Mouse (Mus musculus): ENCODE results near the gene Ndufa13. TPM values are rescaled to one million over a fixed set of nuclear protein-coding genes. Genes with fewer than 3 reads are reported as not detected.

Gene Ndufa13
- total RNA-seq, 2 experiments from 2014 or later, result 236 to 268 TPM

Other genes starting within 250 kb of the Ndufa13 start
- gene Zfp964, start 248.1 kb downstream of the Ndufa13 start, total RNA-seq (2021), result 1 to 10 TPM; 1.1 to 1.3 TPM
- gene Zfp869, start 191.8 kb downstream of the Ndufa13 start, total RNA-seq (2021), result 10 to 100 TPM; 12.7 to 12.8 TPM
- 1 to 10 TPM; 4.0 to 5.0 TPM for gene Zfp963, start 152.6 kb downstream of the Ndufa13 start, total RNA-seq (2021)
- 1 to 10 TPM; 2.6 to 3.9 TPM for gene Gm20422, start 127.7 kb downstream of the Ndufa13 start, total RNA-seq (2021)
- 10 to 100 TPM; 13.4 to 17.8 TPM for gene Atp13a1, start 111.4 kb downstream of the Ndufa13 start, total RNA-seq (2021)
- 10 to 100 TPM; 11.5 to 17.7 TPM for gene Zfp866, start 111.4 kb downstream of the Ndufa13 start, total RNA-seq (2021)
- gene Gmip, start 93.9 kb downstream of the Ndufa13 start, total RNA-seq (2021), result 1 to 10 TPM; 3.3 to 5.8 TPM
- gene Lpar2, start 80.1 kb downstream of the Ndufa13 start, total RNA-seq (2021), result under 1 TPM; 0.07 to 0.25 TPM
- gene Pbx4, start 70.1 kb downstream of the Ndufa13 start, total RNA-seq (2021), result 1 to 10 TPM in 1 of 2 experiments, under 1 TPM in 1; 0.47 to 1.1 TPM
- gene Cilp2, start 14.9 kb downstream of the Ndufa13 start, total RNA-seq (2021), result 10 to 100 TPM; 25.3 to 28.4 TPM
- gene Tssk6, start 374 bp downstream of the Ndufa13 start, total RNA-seq (2021), result under 1 TPM in 1 of 2 experiments, not detected in 1; 0.38 TPM
- 1 to 10 TPM; 9.0 to 9.5 TPM for gene Yjefn3, start 154 bp upstream of the Ndufa13 start, total RNA-seq (2021)
- gene Gatad2a, start 93.8 kb upstream of the Ndufa13 start, total RNA-seq (2021), result 10 to 100 TPM; 40.4 to 46.5 TPM
- gene Mau2, start 140.2 kb upstream of the Ndufa13 start, total RNA-seq (2021), result 10 to 100 TPM; 27.8 to 30.9 TPM
- gene Sugp1, start 140.3 kb upstream of the Ndufa13 start, total RNA-seq (2021), result 10 to 100 TPM; 20.2 to 22.5 TPM
- gene Tm6sf2, start 170.4 kb upstream of the Ndufa13 start, total RNA-seq (2021), result not detected
- gene Hapln4, start 180.9 kb upstream of the Ndufa13 start, total RNA-seq (2021), result under 1 TPM; 0.07 to 0.36 TPM
- gene Ncan, start 218.3 kb upstream of the Ndufa13 start, total RNA-seq (2021), result under 1 TPM; 0.61 to 0.81 TPM
- gene Nr2c2ap, start 228.8 kb upstream of the Ndufa13 start, total RNA-seq (2021), result 1 to 10 TPM; 6.3 to 7.1 TPM
- 10 to 100 TPM in 1 of 2 experiments, 1 to 10 TPM in 1; 8.2 to 10.1 TPM for gene Rfxank, start 236.6 kb upstream of the Ndufa13 start, total RNA-seq (2021)
- 10 to 100 TPM; 17.0 to 23.9 TPM for gene Borcs8, start 236.9 kb upstream of the Ndufa13 start, total RNA-seq (2021)
- gene Mef2b, start 237.2 kb upstream of the Ndufa13 start, total RNA-seq (2021), result under 1 TPM; 0.35 to 0.45 TPM